Mouse (Mus musculus): ENCODE measurements around the gene Mtmr12. TPM values are rescaled to one million over a fixed set of nuclear protein-coding genes. Genes with fewer than 3 reads are reported as not detected.

Mtmr12 gene
- total RNA-seq, 4 experiments from 2014 or later, result 42.9 to 47.1 (median 44.7) TPM

DNA sequence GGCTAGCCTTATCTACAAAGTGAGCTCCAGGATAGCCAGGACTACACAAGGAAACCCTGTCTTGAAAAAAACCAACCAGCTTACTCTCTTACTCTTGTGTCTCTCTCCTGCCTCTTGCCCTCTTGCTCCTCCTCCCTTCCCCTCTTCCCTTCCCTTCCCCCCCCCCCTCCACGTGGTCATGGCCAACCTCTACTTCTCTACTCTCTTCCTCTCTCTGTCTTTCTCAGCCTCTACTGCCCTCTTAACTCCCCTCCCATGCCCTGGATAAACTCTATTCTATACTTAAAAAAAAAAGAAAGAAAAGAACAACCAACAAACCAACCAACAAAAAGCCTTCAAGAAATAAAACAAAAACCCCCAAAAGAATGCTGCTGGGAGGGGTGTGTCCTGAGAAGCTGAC, 30.7 kb downstream of the Mtmr12 start:
- no peak for DNase-seq (ENCODE audit: low spot score in 2 of 2)

DNA sequence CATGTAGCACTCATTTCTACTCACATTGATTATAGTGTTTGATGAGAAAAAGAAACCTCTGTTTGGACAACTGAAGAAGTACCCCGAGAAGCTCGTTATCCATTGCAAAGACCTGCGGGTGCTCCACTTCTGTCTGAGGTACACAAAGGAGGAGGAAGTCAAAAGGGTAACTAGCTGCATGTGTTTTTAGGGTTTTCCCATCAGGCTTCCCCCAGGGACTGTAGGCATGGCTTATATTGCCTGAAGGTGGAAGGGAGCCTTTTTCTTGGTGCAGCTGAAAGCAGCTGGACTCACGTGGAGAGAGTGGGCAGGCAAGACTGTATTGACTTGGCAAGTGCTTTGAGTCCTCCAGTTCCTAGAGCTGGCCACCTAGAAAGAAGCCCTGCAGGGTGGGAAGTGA, 31.2 kb downstream of the Mtmr12 start:
- DNase-seq (ENCODE audit: low spot score in 2 of 2), result no peak

DNA sequence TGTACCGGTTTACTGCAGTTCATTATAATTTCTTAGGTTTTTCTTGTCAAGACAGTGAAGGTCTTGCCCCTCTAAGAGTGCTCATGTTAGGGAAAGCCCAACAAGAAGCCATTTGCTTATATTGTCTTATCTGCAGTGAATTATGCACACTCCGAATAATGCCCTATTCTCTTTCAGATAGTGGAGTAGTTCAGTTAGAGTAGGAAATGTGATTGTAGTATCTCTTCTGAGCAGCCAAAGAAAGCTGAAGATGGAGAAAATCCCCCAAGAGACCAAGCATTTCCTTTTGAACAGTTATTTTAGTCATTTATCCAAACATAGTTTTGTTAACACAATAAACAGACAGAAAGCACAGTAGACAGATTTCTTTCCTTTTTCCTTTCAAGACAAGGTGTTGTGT, 32.1 kb downstream of the Mtmr12 start:
- DNase-seq (ENCODE audit: low spot score in 2 of 2), result no peak

DNA sequence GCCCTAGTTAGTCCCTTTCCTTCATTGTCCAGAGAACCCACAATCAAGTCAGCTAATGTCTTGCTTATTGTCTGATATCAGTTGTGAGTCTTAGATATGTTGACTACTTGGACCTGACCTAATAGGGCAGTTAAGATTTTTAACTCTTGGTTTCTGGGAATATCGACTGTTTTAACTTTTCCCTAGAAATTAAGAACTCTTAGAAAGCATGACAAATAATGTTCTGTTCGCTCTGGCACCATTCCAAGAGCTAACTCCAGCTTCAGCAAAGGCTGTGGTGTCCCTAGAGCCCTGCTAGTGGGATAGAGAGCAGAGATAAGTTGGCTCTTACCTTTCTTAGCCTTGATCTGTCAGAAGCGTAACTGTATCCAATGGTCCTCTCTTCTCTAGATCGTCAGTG, 32.7 kb downstream of the Mtmr12 start:
- DNase-seq (ENCODE audit: low spot score in 2 of 2), result no peak

DNA sequence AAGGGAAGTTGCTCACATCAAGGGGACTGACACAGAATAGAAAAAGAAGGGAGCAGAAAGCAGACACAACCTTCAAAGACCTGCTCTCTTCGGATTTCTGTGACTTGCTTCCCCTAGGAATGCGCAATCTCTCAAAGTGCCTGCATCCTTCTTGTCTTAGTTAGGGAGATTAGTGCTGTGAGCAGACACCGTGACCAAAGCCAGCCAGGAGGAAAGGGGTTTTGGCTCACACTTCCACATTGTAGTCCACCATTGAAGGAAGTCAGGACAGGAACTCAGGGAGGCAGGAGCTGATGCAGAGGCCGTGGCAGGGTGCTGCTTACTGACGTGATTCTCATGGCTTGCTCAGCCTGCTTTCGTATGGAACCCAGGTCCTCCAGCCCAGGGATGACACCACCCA, 33.5 kb downstream of the Mtmr12 start:
- DNase-seq (ENCODE audit: low spot score in 2 of 2), result no peak

DNA sequence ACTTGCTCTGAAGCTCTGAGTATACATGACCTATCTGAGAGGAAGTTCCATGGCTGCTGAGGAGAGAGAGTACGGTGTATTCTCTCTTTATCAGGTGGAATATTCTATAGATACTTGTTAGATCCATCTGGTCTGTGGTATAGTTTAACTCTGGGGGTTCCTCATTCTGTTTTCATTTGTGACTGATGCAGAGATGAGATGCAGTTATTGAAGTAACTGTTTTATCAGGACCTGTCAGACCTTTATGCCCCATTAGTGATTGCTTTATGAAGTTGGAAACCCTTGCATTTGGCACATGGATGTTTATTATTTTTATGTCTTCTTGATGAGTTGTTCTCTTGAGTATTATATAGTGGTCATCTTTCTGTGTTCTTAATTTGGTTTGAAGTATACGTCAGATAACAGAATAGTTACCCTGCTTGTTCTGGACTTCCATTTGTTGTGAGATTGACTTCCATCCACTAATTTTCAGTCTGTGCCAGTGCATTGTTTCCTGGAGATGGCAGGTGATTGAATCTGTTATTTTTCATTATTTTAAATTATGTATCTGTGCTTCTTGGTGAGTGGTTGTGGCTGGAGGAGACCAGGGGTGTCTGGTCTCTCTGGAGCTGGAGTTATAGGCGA, 36.0 kb downstream of the Mtmr12 start:
- DNase-seq (ENCODE audit: low spot score in 2 of 2), result no peak

DNA sequence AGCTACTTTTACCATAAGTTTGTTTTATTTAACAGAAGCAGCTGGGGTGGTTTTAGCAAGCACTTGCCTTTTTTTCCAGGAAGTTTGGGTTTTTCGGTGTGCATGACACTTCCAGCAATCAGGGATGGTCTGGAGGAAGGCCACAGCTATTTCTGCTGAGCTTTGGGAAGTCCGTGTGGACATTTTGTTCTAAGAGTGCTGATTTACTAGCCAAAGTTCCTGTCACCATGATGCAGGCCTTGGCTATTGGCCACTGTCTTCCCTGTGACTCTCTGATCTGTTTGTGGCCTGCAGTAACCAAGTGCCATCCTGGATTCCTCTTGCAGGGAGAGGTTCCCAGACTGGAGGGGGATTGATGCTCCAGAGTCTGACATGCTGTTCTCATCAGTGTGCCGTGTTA, 39.0 kb downstream of the Mtmr12 start:
- no peak for DNase-seq (ENCODE audit: low spot score in 2 of 2)

DNA sequence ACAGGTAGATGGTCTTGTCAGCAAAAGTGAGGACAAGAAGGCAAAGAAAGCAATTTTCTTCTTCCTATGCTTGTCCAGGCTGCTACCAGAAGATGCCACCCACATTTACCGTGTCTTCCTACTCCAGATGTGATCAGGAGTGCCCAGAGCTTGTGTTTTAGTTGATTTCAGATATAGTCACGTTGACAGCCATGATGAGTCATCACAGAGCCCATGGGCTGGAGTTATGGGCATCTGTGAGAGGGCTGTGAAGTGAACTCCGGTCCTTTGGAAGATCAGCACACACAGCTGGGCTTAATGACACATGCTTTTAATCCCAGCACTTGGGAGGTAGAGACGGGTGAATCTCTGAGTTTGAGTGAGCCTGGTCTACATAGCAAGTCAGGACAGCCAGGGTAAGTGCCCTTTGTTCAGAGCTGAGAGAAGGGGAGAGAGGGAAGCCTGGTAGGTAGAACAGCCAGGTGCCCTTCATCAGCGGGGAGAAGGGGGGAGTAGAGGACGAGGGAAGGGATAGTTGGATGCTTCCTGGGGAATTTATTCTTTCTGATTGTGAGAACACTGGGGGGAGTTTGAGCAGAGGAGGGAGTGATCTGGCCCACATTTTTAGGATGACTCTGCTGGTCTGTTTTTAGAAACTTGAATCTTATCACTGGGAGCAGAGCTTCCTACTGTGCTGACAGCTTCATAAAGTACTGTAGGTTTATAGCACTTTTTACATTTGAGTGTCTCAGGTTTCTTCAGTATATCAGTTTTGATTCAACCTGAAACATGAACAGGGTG, 40.9 kb downstream of the Mtmr12 start:
- no peak for DNase-seq (ENCODE audit: low spot score in 2 of 2)

DNA sequence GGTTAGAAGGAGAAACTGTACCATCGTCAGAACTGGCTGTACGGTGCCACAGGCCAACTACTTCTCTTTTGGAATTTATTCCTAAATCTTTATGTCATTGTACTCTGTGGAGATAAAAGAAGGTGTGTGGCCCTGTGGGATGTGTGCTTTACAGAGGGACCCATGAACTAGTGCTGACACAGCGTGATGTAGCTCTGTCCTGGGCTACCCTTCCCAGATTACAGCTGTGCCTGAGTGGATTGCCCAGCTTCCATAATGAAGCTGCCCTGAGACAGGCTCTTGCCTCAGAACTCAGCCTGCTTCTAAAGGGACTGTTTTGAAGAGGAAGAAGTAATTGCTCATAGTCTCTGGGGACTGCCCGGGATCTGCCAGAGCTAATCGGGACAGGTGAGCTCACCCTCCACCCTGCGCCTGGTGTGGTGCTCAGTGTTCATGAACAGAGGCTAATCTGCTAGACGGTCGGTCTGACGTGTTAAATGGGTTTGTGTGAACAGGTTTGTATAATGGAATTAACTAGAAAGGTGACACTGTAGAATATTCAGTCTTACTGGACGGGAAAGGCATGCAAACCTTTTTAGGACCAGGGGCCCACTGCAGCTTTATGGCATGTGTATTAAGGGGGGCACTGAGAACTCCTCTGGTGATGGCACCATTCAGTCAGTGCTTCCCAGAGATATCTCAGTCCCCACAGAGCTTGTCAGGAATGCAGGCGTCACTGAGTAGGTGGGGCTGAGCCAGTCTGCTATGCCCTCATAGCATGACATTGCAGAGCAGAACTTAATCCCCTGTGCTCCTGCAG, 41.7 kb downstream of the Mtmr12 start:
- DNase-seq (ENCODE audit: low spot score in 2 of 2), result no peak

DNA sequence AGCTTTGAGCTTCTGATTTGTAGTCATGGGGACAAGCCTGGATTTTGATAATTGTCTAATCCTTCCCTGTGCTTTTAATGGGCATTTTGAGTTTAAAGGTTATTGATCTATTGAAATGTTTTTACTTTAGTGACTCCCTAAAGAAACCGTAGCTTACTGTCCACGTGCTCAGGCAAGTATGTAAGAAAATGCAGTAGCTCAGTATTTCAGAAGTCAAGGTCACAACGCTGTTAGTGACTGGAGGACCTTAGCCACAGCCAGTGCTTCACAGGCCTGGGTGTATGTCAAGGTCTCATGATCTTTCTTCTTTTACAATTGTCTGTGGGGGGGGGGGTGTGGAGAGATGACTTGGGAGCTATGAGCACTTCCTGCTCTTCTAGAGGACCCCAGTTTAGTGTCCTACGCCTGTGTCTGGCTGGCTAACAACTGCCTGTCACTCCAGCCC, 42.4 kb downstream of the Mtmr12 start:
- no peak for DNase-seq (ENCODE audit: low spot score in 2 of 2)

DNA sequence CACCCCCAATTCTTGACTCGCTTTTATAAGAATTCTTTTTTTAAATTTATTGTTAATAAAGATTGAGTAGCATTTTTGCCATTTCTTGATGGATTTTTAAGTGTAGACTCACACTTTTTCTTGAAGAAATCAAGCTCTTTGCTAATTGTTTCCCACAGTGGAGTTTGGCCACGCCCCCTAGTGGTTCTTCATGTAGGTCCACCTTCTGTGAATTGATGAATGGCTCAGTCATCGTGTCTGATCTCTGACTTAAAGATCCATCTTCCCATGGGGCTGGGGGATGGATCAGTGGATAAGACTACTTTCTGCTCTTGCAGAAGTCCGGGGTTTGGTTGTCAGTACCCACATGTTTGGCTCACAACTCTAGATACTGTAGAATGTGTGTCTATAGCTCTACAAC, 43.5 kb downstream of the Mtmr12 start:
- no peak for DNase-seq (ENCODE audit: low spot score in 2 of 2)

DNA sequence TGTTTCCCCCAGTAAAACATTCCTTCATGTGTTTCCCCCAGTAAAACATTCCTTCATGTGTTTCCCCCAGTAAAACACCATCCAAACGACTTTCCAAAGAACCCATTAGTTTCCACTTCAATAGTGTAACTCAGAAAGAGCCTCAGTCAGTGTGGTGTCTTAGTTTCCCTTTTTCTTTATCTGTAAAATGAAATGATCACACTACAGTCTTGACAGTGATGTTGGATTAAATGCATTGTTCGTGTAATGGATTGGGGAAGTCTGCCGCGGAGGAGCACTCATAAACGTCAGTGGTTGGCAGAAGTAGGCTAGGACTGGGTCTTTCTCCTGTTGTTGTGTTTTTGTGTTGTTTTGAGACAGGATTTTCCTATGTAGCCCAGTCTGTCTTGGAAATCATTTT, 45.5 kb downstream of the Mtmr12 start:
- no peak for DNase-seq (ENCODE audit: low spot score in 2 of 2)

DNA sequence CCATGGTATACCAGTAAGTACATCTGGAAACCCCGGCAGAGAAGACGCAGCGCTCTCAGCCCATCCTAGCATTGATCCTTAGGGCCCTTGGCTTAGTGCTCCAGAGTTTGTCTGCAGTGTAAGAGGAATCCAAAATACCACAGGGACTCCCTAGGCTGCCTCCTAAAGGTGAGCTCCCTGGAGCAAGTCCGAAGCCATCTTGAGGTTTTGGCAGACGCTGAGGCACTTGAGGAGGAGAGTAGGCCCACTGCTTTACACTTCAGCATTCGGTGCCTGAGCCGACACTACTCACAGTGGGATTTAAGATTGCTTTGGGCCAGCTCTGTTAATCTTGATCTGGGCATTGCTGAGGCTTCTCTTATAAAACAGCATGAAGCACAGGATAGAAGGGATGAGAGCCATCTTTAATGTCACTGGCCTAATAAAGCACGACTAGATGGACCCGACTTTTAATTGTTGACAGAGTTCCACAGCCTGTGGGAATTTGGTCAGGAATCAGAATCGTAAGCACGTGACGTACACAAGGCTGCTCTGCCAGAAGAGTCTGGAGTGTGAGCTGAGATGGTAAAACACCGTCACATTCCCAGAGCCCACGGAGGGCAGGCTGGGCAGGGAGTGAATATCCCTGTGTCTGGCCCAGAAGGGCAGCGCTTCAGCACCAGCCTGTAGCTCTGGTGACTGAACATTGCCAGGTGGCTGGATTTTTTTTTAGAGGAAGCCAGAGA, 46.8 kb downstream of the Mtmr12 start:
- no peak for DNase-seq (ENCODE audit: low spot score in 2 of 2)

DNA sequence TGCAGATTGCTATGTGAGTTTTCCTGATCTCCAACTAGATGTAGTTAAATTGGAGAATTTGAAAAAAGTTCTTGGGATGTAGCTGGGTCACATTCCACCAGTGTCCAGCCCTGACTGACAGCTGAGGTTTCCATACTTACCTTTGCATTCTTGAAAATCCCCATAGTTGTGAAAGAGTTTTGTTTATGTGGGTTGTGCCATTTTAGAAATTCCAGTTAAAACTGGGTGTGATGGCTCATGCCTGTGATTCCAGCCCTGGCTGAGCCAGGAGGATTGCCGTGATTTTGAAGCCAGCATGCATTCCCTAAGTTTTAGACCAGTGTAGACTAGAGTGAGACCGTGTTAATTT, 47.3 kb downstream of the Mtmr12 start:
- no peak for DNase-seq (ENCODE audit: low spot score in 2 of 2)

DNA sequence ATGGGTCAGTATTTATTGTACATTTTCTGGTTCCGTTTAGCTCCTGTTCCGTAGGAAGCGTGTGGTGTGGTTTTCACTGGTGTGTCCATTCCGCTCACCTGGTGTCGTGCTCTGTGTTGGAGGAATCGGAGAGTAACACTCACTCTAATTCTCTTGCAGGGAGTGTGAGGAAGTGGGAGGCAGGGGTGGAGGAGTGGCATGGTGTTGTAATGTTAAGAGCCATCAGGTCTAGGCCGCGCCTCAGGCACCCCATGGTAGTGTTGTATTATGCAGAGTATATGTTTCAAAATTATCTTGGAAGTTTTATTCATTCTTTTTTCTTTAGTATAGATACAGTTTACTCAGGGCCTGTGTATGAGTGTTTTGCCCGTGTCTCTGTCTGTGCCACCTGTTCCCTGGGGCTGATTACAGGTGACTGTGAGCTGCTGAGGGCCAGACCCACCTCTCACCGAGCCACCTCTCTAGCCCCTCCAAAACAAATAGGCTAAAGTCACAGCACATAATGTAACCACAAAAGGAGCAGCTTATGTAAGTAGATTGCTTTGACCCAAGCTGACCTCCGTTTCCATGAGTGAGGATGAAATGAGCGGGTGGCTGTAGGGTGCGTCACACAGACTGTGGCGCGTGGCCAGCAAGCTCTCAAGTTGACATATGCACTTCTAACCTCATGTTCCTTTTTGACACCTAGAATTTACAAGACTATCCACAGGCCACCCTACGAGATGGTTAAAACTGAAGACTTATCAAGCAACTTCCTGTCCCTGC, 53.1 kb downstream of the Mtmr12 start:
- no peak for DNase-seq (ENCODE audit: low spot score in 2 of 2)

DNA sequence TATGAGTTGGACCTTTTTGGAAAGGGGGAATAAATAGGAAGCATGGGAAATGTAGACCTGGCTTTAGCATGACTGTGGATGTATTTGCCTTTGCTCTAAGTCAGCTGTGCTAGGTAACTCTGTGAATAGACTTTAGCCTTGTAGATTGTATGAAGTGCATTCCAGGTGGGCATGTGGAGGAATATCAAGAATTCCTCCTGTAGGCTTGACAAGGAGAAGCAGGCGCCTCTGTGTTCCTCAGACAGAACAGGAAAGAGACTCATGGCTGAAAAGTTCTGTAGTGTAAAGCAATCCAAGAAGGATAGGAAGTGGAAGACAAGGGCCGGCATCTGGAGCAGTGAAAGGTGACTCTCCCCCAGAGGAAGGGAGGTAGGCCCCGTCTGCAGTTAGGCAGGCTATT, 58.2 kb downstream of the Mtmr12 start:
- no peak for DNase-seq (ENCODE audit: low spot score in 2 of 2)

DNA sequence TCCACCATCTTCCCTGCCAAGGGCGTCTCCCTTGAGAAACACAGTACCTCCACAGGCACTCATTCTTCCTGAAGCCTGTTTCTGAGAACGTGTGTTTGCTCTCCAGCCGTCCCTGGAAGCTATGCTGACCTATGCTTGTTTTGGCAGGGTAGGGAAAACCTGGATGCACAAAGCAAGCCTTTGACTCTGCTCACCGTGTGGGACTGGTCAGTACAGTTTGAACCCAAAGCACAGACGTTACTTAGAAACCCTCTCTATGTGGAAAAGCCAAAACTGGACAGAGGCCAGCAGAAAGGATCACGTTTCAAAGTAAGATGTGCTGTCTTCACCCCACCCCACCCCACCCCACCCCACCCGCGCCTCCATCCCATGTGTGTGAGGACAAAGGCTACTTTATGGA, 61.6 kb downstream of the Mtmr12 start:
- no peak for DNase-seq (ENCODE audit: low spot score in 2 of 2)

DNA sequence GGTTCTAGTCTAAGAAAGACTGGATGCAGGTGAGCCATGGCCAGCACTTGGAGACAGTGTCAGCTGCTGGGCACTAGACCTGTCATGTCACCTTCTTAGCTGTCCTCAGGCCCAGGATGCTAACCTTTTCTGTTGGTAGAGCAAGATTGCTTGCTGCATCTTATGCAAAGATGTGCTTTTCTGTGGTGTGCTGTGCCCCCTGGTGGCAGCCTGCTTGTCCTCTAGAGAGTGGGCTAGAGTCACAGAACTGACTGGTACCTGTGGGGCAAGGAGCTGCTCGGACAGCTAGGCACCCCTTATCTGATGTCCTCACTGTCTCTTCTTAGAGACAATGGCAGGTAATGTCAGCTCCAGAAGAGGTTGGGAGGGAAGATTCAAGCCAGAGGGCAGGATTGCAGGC, 63.2 kb downstream of the Mtmr12 start:
- peak; percentile 39 to 47 for DNase-seq (ENCODE audit: low spot score in 2 of 2)

DNA sequence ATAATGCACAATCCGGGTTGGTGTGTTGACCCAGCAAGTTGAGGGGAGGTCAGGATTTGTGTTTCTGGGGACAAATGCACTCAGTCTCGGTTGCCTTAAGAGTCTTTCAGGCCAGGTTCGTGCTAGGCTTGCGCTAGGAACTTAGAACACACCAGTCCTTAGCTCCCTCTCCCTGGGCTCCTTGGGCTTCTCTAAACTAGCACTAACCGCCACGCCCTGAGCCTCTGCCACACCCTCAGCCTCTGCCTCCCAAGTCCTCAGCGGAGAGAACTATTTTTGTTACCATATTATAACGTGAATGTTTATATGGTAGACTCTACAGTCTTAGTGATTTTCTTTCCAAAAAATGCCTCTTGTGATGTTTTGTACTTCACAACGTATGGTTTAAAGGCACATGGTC, 66.5 kb downstream of the Mtmr12 start:
- DNase-seq (ENCODE audit: low spot score in 2 of 2), result no peak

DNA sequence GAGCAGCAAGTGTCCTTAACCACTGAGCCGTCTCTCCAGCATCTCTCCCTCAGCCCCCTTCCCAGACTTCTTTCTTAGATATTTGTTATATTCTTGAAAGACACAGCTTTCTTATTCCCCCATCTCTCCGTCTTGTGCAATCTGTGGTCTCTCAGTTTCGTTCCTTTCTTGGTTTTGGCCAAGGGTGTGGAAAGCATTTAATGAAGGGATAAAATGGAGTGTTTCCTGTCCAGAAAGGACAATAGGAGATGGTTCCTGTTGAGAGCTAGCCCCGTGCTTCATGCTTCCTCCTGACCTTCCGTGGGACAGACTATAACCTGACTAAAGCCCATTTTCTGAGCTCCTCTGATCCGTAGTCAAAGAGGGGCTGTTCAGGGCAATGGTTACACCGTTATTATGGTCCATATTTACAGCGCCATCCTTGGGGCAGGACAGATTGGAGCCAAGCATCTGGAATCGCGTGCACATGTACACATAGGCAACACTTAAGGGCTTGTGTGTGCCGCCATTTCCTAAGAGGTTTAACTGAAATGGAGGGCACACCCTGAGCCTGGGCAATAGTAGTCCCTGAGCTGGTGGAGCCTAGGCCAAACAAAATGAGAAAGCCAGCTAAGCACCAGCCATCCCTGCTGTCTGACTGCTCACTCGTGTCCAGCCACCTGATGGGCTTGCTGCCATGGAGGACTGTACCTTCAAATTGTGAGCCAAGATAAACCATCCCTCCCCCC, 68.7 kb downstream of the Mtmr12 start:
- DNase-seq (ENCODE audit: low spot score in 2 of 2), result no peak
